Mouse (Mus musculus) layer of hippocampus, adult 2 months (tissue): Measurements from ENCODE around the gene Tmem25. TPM values are rescaled to one million over a fixed set of nuclear protein-coding genes. Genes with fewer than 3 reads are reported as not detected.

Experiments used
- DNase-seq, 2 experiments: peaks; one replicate each; pipeline ENCODE4 v3.0.0; 2022; ENCODE audit warnings: low spot score in 2 of 2
- H3K27ac ChIP-seq: fragments of 200-600 bp; 2 replicates; pipeline ENCODE4 v1.8.1; 2022
- H3K4me3 ChIP-seq: fragments of 200-600 bp; 2 replicates; pipeline ENCODE4 v1.8.1; 2022; ENCODE audit warnings: mild to moderate bottlenecking
- CTCF ChIP-seq: fragments of 200-600 bp; conservative IDR thresholded peaks from 2 replicates; pipeline ENCODE4 v1.8.1; 2022; ENCODE audit warnings: antibody characterized with exemption, mild to moderate bottlenecking, moderate library complexity
- long read RNA-seq, 2 experiments: library from polyadenylated mRNA; stranded (forward); transcript quantifications; one replicate each; pipeline ENCODE4 v2.0.0; 2021; ENCODE audit warnings: borderline mapping rate in 2 of 2
- total RNA-seq, 2 experiments: library from RNA; stranded (reverse); gene quantifications; 2 replicates each; pipeline ENCODE4 v1.2.3; 2021

The Tmem25 gene
- total RNA-seq = 10 to 100 TPM; 50.0 to 50.3 TPM
- long read RNA-seq, experiment 1, transcript Tmem25-201 (9 exons, 2,448 nt) = major isoform, 17 of 58 reads
- long read RNA-seq, experiment 1, partial matches to known transcripts = 10 of 58 reads
- long read RNA-seq, experiment 1, other reads (novel, unspliced or antisense) = 29 of 58 reads
- long read RNA-seq, experiment 2, transcript Tmem25-201 (9 exons, 2,448 nt) = major isoform, 28 of 76 reads
- long read RNA-seq, experiment 2, partial matches to known transcripts = 22 of 76 reads
- long read RNA-seq, experiment 2, other reads (novel, unspliced or antisense) = 23 of 76 reads

DNA sequence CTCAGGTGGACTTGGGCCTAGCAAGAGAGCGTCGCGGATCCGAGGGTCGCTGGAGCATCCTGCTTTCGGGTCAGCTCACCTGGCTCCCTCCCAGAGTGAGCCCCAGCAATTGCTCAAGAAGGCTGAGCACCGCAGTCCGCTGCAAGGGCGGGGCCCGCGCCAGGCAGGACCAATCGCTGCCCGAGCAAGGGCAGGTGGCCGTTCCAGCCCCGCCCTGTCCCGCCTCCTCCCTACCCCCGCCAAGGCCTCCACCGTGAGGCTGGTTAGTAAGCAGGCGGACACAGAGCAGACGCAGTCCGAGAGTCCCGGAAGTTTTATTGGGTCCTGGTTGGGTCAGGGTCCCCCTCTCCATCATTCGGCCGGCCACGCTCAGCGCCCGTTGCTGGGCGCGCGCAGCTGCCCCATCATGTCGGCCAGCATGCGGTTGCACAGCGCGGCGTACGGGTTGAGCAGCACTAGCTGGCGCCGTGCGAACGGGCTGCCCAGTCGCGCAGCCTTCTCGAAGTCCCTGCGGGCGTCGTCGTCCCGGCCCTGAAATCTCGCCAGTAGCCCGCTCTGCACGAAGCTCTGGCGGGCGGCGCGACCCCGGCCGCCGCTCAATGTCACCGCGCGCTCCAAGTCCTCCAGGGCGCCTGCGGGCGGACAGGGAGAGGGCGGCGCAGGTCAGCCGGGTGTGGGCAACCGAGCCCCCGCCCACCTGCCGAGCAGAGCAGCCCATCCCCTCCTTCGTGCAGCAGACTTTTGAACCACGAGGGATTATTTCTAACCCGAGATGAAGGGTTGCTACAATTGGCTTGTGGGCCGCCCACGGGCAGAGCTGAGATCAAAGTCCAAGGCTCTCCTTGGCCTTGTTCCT is at the start of gene Tmem25:
Gene Tmem25 (minus strand): TSS at position 206 of the 856 bp plus-strand sequence.
- Histone ChIP-seq H3K27ac (peak within 1 kb of the TSS; percentile 79), H3K4me3 (peak within 1 kb of the TSS; percentile 80)
- no peak for TF ChIP-seq CTCF
- peak; percentile 87 to 92 for DNase-seq

DNA sequence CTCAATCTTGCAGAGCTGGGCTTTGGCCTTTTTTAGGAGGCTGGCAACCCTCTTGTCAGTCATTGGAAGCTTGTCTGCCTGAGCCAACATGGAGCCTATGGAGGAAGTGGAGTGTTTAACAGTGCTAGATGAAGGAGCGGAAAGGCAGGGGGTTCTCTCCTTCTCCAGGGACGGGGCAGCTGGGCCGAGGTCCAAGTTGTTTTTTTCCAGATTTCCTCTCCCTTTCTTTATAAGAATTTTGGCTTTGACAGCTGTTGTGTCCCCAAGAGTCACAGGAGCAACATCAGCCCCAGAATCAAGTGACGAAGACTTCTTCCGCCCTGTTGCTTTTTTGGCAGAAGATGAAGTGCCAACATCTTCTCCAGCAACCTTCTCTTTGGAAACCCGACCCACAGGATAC is 48.3 kb upstream of the Tmem25 start:
- Histone ChIP-seq H3K4me3 (no peak overlapping the region), H3K27ac (no peak overlapping the region)
- DNase-seq = no peak
- no peak for TF ChIP-seq CTCF

DNA sequence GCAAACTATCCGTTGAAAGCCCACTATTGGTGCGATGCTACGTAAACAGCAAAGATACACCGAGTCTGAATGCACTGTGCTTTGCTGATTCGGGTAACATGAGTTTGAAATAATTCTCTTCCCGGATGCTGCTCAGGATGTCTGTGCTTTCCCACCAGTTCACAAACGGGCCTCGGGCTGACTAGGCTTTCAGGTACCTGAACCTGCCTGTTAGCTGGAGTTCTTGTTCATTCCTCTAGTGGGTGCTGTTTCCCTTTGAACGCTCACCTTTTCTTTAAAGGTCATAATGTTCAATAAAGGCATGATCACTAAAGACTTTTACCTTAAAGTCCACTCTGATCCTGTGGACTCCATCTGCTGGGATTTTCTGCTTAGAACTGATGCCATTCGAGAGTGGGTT is 42.1 kb upstream of the Tmem25 start:
- H3K4me3 ChIP-seq = no peak overlapping the region
- TF ChIP-seq CTCF = peak; percentile 84
- DNase-seq = no peak
- no peak overlapping the region for H3K27ac ChIP-seq

DNA sequence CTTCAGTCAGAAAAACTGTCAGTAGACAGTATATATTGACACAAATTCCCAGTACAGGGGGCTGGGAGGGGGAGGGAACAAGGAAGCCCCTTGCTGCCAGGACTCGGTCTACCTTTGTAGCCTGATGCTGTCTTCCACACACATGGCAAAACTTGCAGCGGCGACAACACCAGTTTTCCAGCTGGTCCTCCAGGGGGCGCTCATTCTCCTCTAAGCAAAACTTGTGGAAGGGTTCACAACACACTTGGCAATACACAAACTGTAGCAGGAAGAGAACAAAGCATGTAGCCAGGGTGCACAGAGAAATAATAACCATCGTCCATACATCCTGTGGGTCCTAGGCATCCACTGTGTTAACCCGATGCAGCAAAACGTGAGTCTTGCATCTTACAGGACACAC is 37.3 kb upstream of the Tmem25 start:
- no peak overlapping the region for H3K4me3 ChIP-seq
- no peak overlapping the region for H3K27ac ChIP-seq
- DNase-seq = peak; percentile 49 to 80
- TF ChIP-seq CTCF = peak; percentile 95

DNA sequence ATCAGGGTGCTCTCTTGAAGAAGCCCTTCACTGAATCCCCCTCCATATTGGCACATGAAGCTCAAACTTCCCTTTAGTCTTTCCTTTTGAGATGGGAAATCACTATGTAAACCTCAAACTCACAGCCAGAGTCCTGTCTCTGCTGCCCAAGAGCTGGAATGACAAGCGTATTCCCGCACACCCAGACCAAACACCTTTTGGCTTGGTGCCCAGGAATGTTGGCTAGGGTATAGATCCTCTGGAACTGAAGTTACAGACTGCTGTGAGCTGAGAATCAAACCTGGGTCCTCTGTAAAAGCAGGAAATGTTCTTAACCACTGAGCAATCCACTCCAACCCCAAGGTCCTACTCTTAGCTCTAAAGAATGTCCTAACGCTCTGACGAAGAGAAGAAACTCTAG is 33.2 kb upstream of the Tmem25 start:
- DNase-seq = no peak
- H3K4me3 ChIP-seq = no peak overlapping the region
- no peak for TF ChIP-seq CTCF

DNA sequence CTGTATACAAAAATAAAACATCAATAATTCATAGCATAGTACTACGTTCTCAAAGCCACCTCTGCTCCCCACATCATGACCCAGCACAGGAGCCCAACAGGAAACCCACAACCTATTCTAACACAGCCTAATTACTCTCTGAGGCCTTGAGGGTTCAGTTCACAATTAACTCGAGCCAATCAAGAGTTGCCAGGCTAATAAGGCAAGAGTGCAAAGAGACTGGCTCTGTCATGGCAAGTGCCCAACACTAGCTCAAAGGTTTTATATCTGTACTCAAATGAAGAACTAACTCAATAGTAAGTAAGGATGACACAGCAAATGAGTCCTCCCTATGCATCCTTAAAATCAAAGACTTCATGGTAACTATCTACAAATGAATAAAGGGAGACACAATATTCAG is 31.4 kb upstream of the Tmem25 start:
- DNase-seq = no peak
- Histone ChIP-seq H3K4me3 (no peak overlapping the region), H3K27ac (peak overlapping the region; percentile 46)
- TF ChIP-seq CTCF = no peak

More for the DNA sequence above, 33.2 kb upstream of the Tmem25 start:
- no peak overlapping the region for H3K27ac ChIP-seq

DNA sequence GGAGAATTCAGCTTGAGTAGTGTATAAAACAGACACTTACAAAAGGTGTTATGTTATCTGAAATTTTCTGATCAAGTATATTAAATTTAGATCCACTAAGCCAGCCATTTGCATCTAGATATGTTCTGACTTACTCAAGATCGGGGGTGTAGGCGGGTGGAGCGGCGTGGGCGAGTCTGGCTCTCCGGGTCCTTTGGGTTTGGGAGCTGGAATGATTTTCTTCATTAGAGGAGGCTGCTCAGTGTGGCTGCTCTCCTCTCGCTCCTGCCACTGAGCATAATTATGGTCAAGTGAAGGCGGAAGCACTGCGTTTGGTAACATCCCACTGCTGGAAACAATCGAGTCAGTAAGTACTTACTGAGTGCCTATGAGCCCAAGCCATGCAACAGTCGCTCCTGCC is 29.8 kb upstream of the Tmem25 start:
- TF ChIP-seq CTCF = no peak
- peak overlapping the region; percentile 46; the same call in 1 of the 2 replicates for H3K27ac ChIP-seq
- peak in 1 of 2 experiments; percentile 28 for DNase-seq
- no peak overlapping the region for H3K4me3 ChIP-seq

DNA sequence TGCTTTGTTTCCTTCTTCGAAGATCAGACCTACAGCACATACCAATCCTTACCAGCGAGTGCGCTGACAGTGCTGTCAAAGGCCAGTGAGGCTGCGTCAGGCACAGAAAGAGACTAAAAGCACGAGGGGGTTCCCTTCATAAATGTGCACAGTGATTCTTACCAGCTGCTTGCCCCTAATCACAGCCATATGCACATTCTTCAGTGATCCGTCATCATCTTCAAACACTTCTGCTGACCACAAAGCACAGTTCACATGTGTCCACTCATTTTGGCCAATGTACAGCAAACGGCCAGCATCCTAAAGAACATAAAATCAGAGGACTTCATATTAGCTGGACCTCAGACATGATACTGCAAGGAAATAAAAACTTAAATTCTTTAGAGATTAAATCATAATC is 27.6 kb upstream of the Tmem25 start:
- no peak for DNase-seq
- H3K4me3 ChIP-seq = no peak overlapping the region
- TF ChIP-seq CTCF = no peak

DNA sequence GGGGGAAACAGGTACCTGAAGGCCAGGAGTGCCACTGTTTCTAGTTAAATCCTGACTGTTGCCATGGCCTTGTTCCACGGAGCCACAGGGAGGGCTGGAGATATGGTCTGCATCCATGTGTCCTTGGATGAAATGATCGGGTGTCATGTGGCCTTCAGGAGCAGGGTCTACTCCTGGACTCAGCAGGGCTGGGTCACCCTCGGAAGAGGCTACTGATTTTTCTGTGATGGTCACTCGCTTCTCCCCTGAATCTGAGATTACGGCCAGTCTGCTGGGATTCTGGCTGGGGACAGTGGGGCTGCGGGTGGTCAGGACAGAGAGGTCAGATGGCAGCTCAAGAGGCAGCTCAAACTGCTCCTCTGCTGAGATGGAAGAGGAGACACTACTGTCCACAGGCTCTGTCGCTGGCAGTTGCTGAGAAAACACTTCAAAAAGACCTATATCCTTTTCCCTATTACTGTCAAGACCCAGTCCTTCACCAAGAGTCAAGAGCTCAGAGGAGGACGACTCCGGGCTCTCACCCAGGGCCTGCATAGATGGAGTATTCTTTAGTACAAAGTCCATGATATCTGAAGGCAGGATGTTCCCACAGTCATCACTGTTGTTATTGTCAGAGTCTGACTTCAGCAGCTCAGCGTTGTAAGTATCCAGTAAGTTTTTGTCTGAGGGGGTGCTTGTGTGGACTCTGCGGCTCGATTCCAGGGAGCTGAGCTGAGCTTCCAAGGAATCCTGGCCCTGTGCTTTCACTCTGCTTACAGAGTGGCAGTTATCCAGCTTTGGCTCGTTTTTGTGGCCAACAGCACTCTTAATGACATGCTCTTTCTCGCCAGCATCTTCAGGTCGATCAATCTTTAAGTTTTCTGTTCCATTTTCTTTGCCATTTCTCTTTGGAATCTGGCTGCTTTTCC is 21.1 kb upstream of the Tmem25 start:
- Histone ChIP-seq H3K27ac (peak overlapping the region; percentile 46; the same call in 1 of the 2 replicates), H3K4me3 (no peak overlapping the region)
- no peak for TF ChIP-seq CTCF
- DNase-seq = no peak

More for the DNA sequence above, 27.6 kb upstream of the Tmem25 start:
- no peak overlapping the region for H3K27ac ChIP-seq

DNA sequence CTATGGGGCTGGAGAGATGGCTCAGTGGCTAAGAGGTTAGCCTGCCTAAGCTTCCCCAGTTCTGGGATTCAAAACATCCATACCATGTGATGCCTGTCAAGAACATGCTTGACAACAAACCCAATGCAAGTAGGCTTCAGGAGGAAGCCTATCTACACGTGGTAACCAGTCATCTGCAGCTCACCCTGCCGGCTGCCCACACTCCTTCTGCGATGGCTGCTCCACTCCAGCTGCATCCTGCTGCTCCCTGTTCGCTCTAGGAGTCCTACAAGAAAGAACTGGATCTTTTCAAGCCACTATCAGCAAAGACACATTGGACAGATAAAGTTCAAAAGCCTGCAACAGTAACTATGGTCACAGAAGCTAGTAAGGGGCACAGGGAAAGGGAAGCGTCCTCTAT is 18.4 kb upstream of the Tmem25 start:
- H3K27ac ChIP-seq = peak overlapping the region; percentile 62
- H3K4me3 ChIP-seq = no peak overlapping the region
- TF ChIP-seq CTCF = no peak
- DNase-seq = peak; percentile 55 to 59

DNA sequence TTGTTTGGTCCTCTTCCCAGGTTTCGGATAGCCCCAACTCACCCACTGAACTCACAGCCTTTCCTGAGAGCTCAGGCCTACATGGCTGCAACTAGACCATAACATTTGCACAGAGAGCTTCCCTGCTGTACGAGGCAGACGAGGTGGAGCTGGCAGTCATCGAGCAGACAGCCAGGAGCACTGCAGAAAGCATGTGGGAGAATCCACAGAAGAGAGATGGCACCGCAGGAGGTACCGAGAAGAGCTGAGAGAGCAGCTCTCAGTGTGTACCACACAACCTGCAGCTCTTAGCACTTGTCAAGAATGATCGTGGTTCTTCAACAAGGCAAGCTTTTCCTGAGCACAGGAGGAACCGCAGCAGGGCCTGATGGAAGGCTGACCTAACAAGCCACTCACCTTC is 15.1 kb upstream of the Tmem25 start:
- no peak for TF ChIP-seq CTCF
- no peak for DNase-seq
- Histone ChIP-seq H3K4me3 (no peak overlapping the region), H3K27ac (0 out of 2 replicates have a peak overlapping the region, but pooled peaks have one; percentile 18)

DNA sequence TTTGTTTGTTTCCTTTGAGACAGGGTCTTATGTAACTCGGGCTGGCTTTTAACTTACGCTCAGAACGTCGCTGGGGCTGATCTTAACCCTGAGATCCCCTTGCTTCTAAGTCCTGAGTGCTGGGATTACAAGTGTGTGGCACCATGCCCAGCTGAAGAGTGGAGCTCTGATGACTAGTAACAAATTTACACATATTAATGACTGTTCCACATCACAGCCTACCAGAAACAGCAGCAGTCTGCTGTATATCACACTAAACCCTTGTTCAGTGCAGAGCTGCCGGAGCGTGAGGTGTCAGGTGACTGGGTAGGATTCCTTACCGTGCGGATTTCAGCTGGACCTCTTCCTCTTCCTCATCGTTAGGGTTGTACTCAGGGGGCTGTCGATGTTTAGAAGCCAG is 11.2 kb upstream of the Tmem25 start:
- Histone ChIP-seq H3K27ac (peak overlapping the region; percentile 14), H3K4me3 (no peak overlapping the region)
- TF ChIP-seq CTCF = no peak
- DNase-seq = no peak
